Mouse (Mus musculus) testis, adult 2 months (tissue): Measurements from ENCODE around the gene Erp29. TPM values are rescaled to one million over a fixed set of nuclear protein-coding genes. Genes with fewer than 3 reads are reported as not detected.

Experiments
- H3K27ac ChIP-seq: fragments of 200-500 bp; 2 replicates; pipeline ENCODE4 v1.5.1; 2012; ENCODE audit warnings: low read depth, low read length; ENCODE audit not compliant: control insufficient read depth, insufficient read depth
- H3K27me3 ChIP-seq: fragments of 200-500 bp; 2 replicates; pipeline ENCODE4 v1.6.1; 2012; ENCODE audit warnings: mild to moderate bottlenecking, low read length, moderate library complexity; ENCODE audit not compliant: control insufficient read depth, insufficient read depth
- H3K36me3 ChIP-seq: fragments of 200-500 bp; 2 replicates; pipeline ENCODE4 v1.6.1; 2012; ENCODE audit warnings: mild to moderate bottlenecking, low read length; ENCODE audit not compliant: control insufficient read depth, insufficient read depth
- H3K4me1 ChIP-seq: fragments of 200-500 bp; 2 replicates; pipeline ENCODE4 v1.6.1; 2012; ENCODE audit warnings: low read length; ENCODE audit not compliant: control insufficient read depth, insufficient read depth
- H3K4me3 ChIP-seq: fragments of 200-500 bp; 2 replicates; pipeline ENCODE4 v1.5.1; 2012; ENCODE audit warnings: low read depth, mild to moderate bottlenecking, low read length, moderate library complexity, mixed read lengths; ENCODE audit not compliant: control insufficient read depth
- CTCF ChIP-seq: fragments of 200-500 bp; IDR thresholded peaks from 2 replicates; pipeline ENCODE4 v1.5.1; 2012; ENCODE audit warnings: low read depth, mild to moderate bottlenecking, inconsistent platforms, low read length, moderate library complexity; ENCODE audit not compliant: control insufficient read depth, insufficient read depth, insufficient replicate concordance
- POLR2A ChIP-seq: fragments of 200-500 bp; IDR thresholded peaks from 2 replicates; pipeline ENCODE4 v1.6.1; 2012; ENCODE audit warnings: low read depth, mild to moderate bottlenecking, inconsistent platforms, low read length, moderate library complexity; ENCODE audit not compliant: control insufficient read depth
- polyA plus RNA-seq: library from polyadenylated mRNA; depleted of rRNA; stranded (reverse); fragments of >200 nt; gene quantifications from 2 replicates; pipeline ENCODE4 v1.2.3, GENCODE M21; 2012

The Erp29 gene
- polyA plus RNA-seq, 1 experiment, result 102 TPM

GRCm38 (mm10) chr5:121449976-121450375, 2.3 kb downstream of the Erp29 start:
- H3K4me1 ChIP-seq, result peaks cover 9% of the 10 kb centered on the region
- H3K4me3 ChIP-seq, result no peak overlapping the region
- no peaks in the 10 kb centered on the region for H3K27me3 ChIP-seq
- H3K36me3 ChIP-seq, result no peaks in the 10 kb centered on the region
- H3K27ac ChIP-seq, result no peak overlapping the region
- no peak for TF ChIP-seq CTCF
- no peak for TF ChIP-seq POLR2A

DNA sequence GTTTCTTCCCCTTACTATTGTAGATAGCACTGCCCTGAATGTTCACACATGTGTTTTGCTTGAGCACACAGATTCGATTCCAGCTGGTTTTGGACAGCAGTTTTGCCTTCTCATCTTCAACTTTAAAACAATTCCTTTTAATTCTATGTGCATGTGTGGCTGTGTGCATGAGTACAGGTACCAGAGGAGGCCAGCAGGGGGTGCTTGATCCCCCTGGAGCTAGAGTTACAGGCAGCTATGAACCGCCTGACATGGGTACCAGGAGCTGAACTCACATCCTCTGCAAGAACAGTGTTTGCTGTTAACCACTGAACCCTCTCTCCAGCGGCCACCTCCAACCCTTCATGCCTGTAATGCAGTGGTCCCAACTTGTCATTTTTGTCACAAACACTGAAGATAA, 3.9 kb downstream of the Erp29 start:
- no peaks in the 10 kb centered on the region; the same call in 1 of the 2 replicates for H3K36me3 ChIP-seq

DNA sequence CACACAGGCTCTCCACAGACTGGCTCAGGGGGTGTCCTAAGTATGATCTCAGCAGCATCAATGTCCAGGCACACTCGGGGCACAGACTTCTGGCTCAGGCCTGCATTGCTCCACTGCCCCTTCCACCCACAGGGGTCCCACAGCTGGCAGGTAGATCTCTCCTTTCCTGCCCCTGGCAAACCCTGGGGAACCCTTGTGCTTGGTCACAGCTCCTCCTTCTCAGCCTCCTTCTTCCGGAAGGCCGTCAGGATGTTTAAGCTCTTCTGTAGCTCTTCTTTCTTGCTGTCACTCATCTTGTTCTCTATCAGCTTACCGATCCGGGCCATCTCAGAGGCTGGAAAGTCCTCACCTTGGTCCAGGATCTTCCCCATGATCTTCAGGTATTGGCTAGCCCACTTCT, 7.4 kb downstream of the Erp29 start:
- no peaks in the 10 kb centered on the region for H3K27me3 ChIP-seq
- no peak overlapping the region for H3K27ac ChIP-seq
- no peaks in the 10 kb centered on the region for H3K4me1 ChIP-seq
- peaks cover 2% of the 10 kb centered on the region for H3K36me3 ChIP-seq
- no peak for TF ChIP-seq POLR2A
- TF ChIP-seq CTCF, result no peak
- H3K4me3 ChIP-seq, result no peak overlapping the region

More for the DNA sequence above, 3.9 kb downstream of the Erp29 start:
- Histone ChIP-seq H3K4me1 (peaks cover 4% of the 10 kb centered on the region), H3K27ac (no peak overlapping the region), H3K27me3 (no peaks in the 10 kb centered on the region), H3K4me3 (no peak overlapping the region)
- TF ChIP-seq POLR2A, result no peak
- TF ChIP-seq CTCF, result no peak

DNA sequence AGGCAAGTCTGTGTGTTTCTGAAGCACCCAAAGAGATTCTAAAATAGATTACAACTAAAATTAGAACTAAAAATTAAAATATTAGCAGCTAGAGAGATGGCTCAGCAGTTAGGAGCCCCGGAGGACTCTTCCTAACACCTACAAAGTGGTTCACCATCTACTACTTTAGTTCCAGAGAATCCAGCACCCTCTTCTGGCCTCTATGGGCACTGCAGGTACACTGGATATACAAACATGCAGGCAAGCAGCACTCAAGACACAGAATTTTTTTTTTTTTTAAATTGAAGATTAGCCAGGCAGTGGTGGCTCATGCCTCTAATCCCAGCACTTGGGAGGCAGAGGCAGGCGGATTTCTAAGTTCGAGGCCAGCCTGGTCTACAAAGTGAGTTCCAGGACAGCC, 8.8 kb downstream of the Erp29 start:
- TF ChIP-seq POLR2A, result no peak
- no peak for TF ChIP-seq CTCF
- H3K27me3 ChIP-seq, result no peaks in the 10 kb centered on the region
- H3K27ac ChIP-seq, result no peak overlapping the region
- H3K36me3 ChIP-seq, result peaks cover 6% of the 10 kb centered on the region
- H3K4me3 ChIP-seq, result no peak overlapping the region
- H3K4me1 ChIP-seq, result no peaks in the 10 kb centered on the region

DNA sequence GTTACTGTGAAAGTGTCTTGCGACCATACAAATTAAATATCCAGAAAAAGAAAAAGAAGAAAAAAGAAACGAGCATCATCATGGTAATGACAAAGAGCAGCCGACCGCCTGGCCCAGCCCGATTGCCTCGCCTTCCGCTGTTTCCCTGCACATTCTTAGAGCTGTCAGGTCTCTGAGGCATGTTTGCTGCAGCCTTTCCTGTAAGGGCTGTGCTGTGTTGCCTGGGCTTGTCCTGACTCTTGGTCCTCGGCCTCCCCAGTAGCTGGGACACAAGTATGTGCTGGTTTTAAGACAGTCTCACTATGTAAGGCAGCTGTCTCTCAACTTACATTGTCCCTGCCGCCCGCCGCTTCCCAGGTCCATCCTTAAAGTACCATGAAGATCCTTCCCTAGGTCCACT, 13.6 kb downstream of the Erp29 start:
- no peaks in the 10 kb centered on the region for H3K27me3 ChIP-seq
- H3K4me3 ChIP-seq, result no peak overlapping the region
- TF ChIP-seq CTCF (no peak), POLR2A (no peak)
- H3K27ac ChIP-seq, result no peak overlapping the region
- H3K36me3 ChIP-seq, result peaks cover 9% of the 10 kb centered on the region
- no peaks in the 10 kb centered on the region for H3K4me1 ChIP-seq

DNA sequence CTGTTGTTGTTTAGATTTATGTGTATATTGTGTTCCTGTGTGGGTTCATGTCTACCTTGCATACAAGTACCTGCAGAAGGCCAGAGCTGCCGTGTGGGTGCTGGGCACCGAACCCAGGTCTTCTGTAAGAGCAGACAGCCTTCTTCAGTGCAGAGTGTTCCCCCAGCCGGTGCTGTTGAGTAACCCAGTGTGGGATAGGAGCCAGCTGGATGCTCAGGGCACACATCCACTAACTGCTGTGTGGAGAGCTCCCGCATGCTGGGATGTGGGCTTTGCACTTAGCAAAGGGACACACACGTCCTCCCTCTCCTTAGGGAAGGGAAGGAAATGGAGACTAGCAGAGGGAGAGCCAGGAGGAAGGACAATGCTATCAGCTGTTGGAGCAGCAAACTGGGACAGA, 14.2 kb downstream of the Erp29 start:
- Histone ChIP-seq H3K27me3 (no peaks in the 10 kb centered on the region), H3K27ac (no peak overlapping the region), H3K4me3 (no peak overlapping the region), H3K36me3 (peaks cover 9% of the 10 kb centered on the region), H3K4me1 (no peaks in the 10 kb centered on the region)
- no peak for TF ChIP-seq POLR2A
- TF ChIP-seq CTCF, result no peak

DNA sequence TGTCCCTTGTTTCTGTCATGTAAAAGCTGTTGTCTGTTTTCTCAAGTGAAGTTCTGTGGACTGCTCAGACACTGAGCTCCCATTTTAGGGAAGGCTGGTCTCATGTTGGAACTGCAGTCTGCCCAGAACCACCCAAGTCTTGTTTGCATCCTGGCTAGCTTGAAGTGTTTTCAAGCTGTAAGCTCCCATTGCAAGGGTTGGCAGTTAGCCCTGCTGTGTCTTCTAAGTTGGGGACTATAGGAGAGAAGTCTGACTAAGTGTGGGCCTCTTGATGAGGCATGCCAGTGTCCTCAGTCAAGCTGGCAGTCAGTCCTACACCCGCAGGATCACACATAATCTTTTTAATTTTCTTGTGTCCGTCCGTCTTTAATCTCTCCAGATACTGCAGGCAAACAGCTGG, 23.4 kb downstream of the Erp29 start:
- no peak for TF ChIP-seq POLR2A
- TF ChIP-seq CTCF, result no peak
- Histone ChIP-seq H3K4me3 (no peak overlapping the region), H3K36me3 (peaks cover 7% of the 10 kb centered on the region), H3K27ac (no peak overlapping the region), H3K4me1 (no peaks in the 10 kb centered on the region), H3K27me3 (no peaks in the 10 kb centered on the region)

DNA sequence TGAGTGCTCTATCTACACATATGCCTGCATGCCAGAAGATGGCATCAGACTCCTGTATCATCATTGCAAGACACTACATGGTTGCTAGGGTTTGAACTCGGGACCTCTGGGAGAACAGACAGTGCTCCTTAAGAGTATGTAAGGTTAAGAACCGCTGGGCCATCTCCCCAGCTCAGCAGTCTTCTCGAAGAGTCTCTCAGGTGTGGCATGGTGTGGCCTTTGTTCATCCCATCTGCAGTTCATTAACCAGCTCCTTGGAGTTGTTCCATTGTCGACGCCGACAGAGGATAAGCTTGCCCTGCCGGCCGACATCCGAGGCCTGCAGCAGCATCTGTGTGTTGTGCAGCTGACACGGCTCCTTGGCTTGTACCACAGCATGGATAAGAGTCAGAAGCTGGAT, 29.0 kb downstream of the Erp29 start:
- Histone ChIP-seq H3K36me3 (peaks cover 7% of the 10 kb centered on the region), H3K27me3 (no peaks in the 10 kb centered on the region), H3K27ac (no peak overlapping the region), H3K4me1 (no peaks in the 10 kb centered on the region), H3K4me3 (no peak overlapping the region)
- TF ChIP-seq POLR2A (no peak), CTCF (no peak)
